Mouse (Mus musculus) megakaryocyte-erythroid progenitor cell, adult 5-6 weeks (primary cell): Measurements from ENCODE around the gene Tbx19. TPM values are rescaled to one million over a fixed set of nuclear protein-coding genes. Genes with fewer than 3 reads are reported as not detected.

ENCODE experiments used
- ATAC-seq: replicated peaks from 2 replicates; pipeline ENCODE4 v1.8.0; 2016; ENCODE audit warnings: mild to moderate bottlenecking, inconsistent platforms; ENCODE audit not compliant: severe bottlenecking, poor library complexity, low FRiP score, low TSS enrichment
- total RNA-seq, 2 experiments: library from RNA; stranded (forward) in 1 of 2; stranded (reverse) in 1 of 2; fragments of 200-1000, 215-1000 nt in 1 of 2; fragments of >200 nt in 1 of 2; fragmentation: Nextera tagmentation in 1 of 2; gene quantifications; 2 replicates each; pipeline ENCODE4 v1.2.3; 2014 to 2017

Gene Tbx19
- total RNA-seq (2014; fragmentation: Nextera tagmentation) (not detected in 2 replicates), total RNA-seq (2017) (not detected in 2 replicates)

GRCm38 (mm10) chr1:165160723-165161405 lies at the start of gene Tbx19:
Gene Tbx19 (minus strand): TSS chr1:165160773.
- ATAC-seq = no peak

- no peak for ATAC-seq
Measured at GRCm38 (mm10) chr1:165205591-165205990, 45.0 kb upstream of the Tbx19 start.

GRCm38 (mm10) chr1:165203488-165204035 lies 43.0 kb upstream of the Tbx19 start:
- no peak for ATAC-seq

- no peak for ATAC-seq
Measured at GRCm38 (mm10) chr1:165201445-165202012, 41.0 kb upstream of the Tbx19 start.

- ATAC-seq = no peak
Measured at GRCm38 (mm10) chr1:165200748-165201147, 40.2 kb upstream of the Tbx19 start.

- no peak for ATAC-seq
Measured at GRCm38 (mm10) chr1:165199639-165200038, 39.1 kb upstream of the Tbx19 start.

- ATAC-seq = no peak
Measured at GRCm38 (mm10) chr1:165198951-165199350, 38.4 kb upstream of the Tbx19 start.

- ATAC-seq = no peak
Measured at GRCm38 (mm10) chr1:165197875-165198274, 37.3 kb upstream of the Tbx19 start.

GRCm38 (mm10) chr1:165195396-165195960 lies 34.9 kb upstream of the Tbx19 start:
- no peak for ATAC-seq

GRCm38 (mm10) chr1:165194662-165195013 lies 34.1 kb upstream of the Tbx19 start:
- no peak for ATAC-seq

- ATAC-seq = peak; percentile 77
Measured at GRCm38 (mm10) chr1:165193880-165194661, 33.5 kb upstream of the Tbx19 start, which contains the start of gene Sft2d2. Gene Sft2d2 (minus strand): TSS chr1:165194438.

GRCm38 (mm10) chr1:165193426-165193825 lies 32.9 kb upstream of the Tbx19 start:
- ATAC-seq = no peak

- ATAC-seq = 0 out of 2 replicates have a peak, but pooled peaks have one; percentile 11
Measured at GRCm38 (mm10) chr1:165192714-165193264, 32.2 kb upstream of the Tbx19 start.

- ATAC-seq = no peak
Measured at GRCm38 (mm10) chr1:165192102-165192501, 31.5 kb upstream of the Tbx19 start.

- ATAC-seq = no peak
Measured at GRCm38 (mm10) chr1:165191611-165192010, 31.0 kb upstream of the Tbx19 start.

GRCm38 (mm10) chr1:165190571-165191273 lies 30.1 kb upstream of the Tbx19 start:
- ATAC-seq = no peak

GRCm38 (mm10) chr1:165190068-165190467 lies 29.5 kb upstream of the Tbx19 start:
- ATAC-seq = no peak

GRCm38 (mm10) chr1:165188806-165189580 lies 28.4 kb upstream of the Tbx19 start:
- ATAC-seq = no peak
